Mouse (Mus musculus) erythroblast, embryonic 14.5 days (primary cell): ENCODE data around the gene Gtpbp6.

Experiments
- GATA1 ChIP-seq: IDR thresholded peaks from 2 replicates; pipeline ENCODE4 v1.6.1; 2012; ENCODE audit warnings: low read length, inconsistent platforms, mixed read lengths
- TAL1 ChIP-seq: IDR thresholded peaks from 3 replicates; pipeline ENCODE4 v1.6.1; 2012; ENCODE audit warnings: low read length, inconsistent platforms, mixed read lengths

GRCm38 (mm10) chr5:110094847-110095213 is 13.2 kb downstream of the Gtpbp6 start:
- TF ChIP-seq GATA1 (no peak), TAL1 (no peak)
